Mouse (Mus musculus) right cerebral cortex, postnatal 10 days (tissue): Measurements from ENCODE around the gene Kcnt1.

Experiments
- DNase-seq, 2 experiments: peaks; one replicate each; pipeline ENCODE4 v3.0.0; 2021; ENCODE audit warnings: low spot score in 2 of 2

The Kcnt1 gene

GRCm38 (mm10) chr2:25877736-25878268 lies 14.3 kb downstream of the Kcnt1 start:
- peak; percentile 60 to 64 for DNase-seq

- DNase-seq: no peak
Measured at GRCm38 (mm10) chr2:25878516-25878915, 15.0 kb downstream of the Kcnt1 start.

GRCm38 (mm10) chr2:25879061-25879460 lies 15.5 kb downstream of the Kcnt1 start:
- DNase-seq: peak in 1 of 2 experiments; percentile 34

GRCm38 (mm10) chr2:25882276-25882675 lies 18.7 kb downstream of the Kcnt1 start:
- DNase-seq: no peak

GRCm38 (mm10) chr2:25884756-25885155 lies 21.2 kb downstream of the Kcnt1 start:
- DNase-seq: no peak

- DNase-seq: no peak
Measured at GRCm38 (mm10) chr2:25887226-25887625, 23.7 kb downstream of the Kcnt1 start.

- no peak for DNase-seq
Measured at GRCm38 (mm10) chr2:25888144-25888543, 24.6 kb downstream of the Kcnt1 start.

GRCm38 (mm10) chr2:25892440-25892839 lies 28.9 kb downstream of the Kcnt1 start:
- no peak for DNase-seq

- DNase-seq: peak in 1 of 2 experiments; percentile 25
Measured at GRCm38 (mm10) chr2:25898970-25899369, 35.4 kb downstream of the Kcnt1 start.

GRCm38 (mm10) chr2:25909872-25910271 lies 46.3 kb downstream of the Kcnt1 start:
- no peak for DNase-seq

GRCm38 (mm10) chr2:25913247-25913646 lies 49.7 kb downstream of the Kcnt1 start:
- peak; percentile 55 to 62 for DNase-seq

- DNase-seq: no peak
Measured at GRCm38 (mm10) chr2:25914201-25914600, 50.7 kb downstream of the Kcnt1 start.

- DNase-seq: no peak
Measured at GRCm38 (mm10) chr2:25914821-25915220, 51.3 kb downstream of the Kcnt1 start.

- DNase-seq: peak; percentile 65 to 75
Measured at GRCm38 (mm10) chr2:25918408-25918807, 54.9 kb downstream of the Kcnt1 start.

GRCm38 (mm10) chr2:25919972-25920371 lies 56.4 kb downstream of the Kcnt1 start:
- peak; percentile 55 to 59 for DNase-seq

- no peak for DNase-seq
Measured at GRCm38 (mm10) chr2:25923799-25924198, 60.3 kb downstream of the Kcnt1 start.

GRCm38 (mm10) chr2:25924934-25925333 lies 61.4 kb downstream of the Kcnt1 start:
- no peak for DNase-seq

GRCm38 (mm10) chr2:25927821-25928220 lies 64.3 kb downstream of the Kcnt1 start:
- DNase-seq: no peak

- DNase-seq: no peak
Measured at GRCm38 (mm10) chr2:25931249-25931859, 67.8 kb downstream of the Kcnt1 start.

GRCm38 (mm10) chr2:25940503-25940902 lies 77.0 kb downstream of the Kcnt1 start:
- DNase-seq: peak in 1 of 2 experiments; percentile 13

GRCm38 (mm10) chr2:25943822-25944221 lies 80.3 kb downstream of the Kcnt1 start:
- DNase-seq: no peak

GRCm38 (mm10) chr2:25947950-25948349 lies 84.4 kb downstream of the Kcnt1 start:
- no peak for DNase-seq

- DNase-seq: no peak
Measured at GRCm38 (mm10) chr2:25949291-25949690, 85.8 kb downstream of the Kcnt1 start.
